Mouse (Mus musculus) left cerebral cortex, adult 9 months (tissue): ENCODE results near the gene Tor1a.
A peak's percentile ranks its signal among the peaks of the same experiment; 100 is the strongest.
"Not testable (repeated sequence)": the region's sequence is repeated elsewhere in the genome, so short reads cannot be mapped to it uniquely, and the experiment has no call there.

ENCODE experiments used
- DNase-seq, 2 experiments: peaks; one replicate each; pipeline ENCODE4 v3.0.0; 2022; ENCODE audit warnings: low spot score in 2 of 2

Tor1a gene

GRCm38 (mm10) chr2:30918780-30919329, 48.9 kb downstream of the Tor1a start:
- no peak for DNase-seq

- DNase-seq = no peak
Observed at GRCm38 (mm10) chr2:30918126-30918525, 49.6 kb downstream of the Tor1a start.

GRCm38 (mm10) chr2:30917649-30918048, 50.1 kb downstream of the Tor1a start:
- DNase-seq = peak in 1 of 2 experiments; percentile 29

GRCm38 (mm10) chr2:30915933-30916332, 51.8 kb downstream of the Tor1a start:
- DNase-seq = not testable (repeated sequence)

- no peak for DNase-seq
Observed at GRCm38 (mm10) chr2:30915376-30915775, 52.4 kb downstream of the Tor1a start.

- no peak for DNase-seq
Observed at GRCm38 (mm10) chr2:30914836-30915235, 52.9 kb downstream of the Tor1a start.

- no peak for DNase-seq
Observed at GRCm38 (mm10) chr2:30913022-30913421, 54.7 kb downstream of the Tor1a start.

GRCm38 (mm10) chr2:30912291-30912773, 55.4 kb downstream of the Tor1a start:
- DNase-seq = no peak
